Mouse (Mus musculus) retina, postnatal 1 day (tissue): ENCODE data around the gene Trafd1.

Experiments used
- DNase-seq: peaks from one replicate; pipeline ENCODE4 v3.0.0-alpha.2; 2012

The Trafd1 gene

DNA sequence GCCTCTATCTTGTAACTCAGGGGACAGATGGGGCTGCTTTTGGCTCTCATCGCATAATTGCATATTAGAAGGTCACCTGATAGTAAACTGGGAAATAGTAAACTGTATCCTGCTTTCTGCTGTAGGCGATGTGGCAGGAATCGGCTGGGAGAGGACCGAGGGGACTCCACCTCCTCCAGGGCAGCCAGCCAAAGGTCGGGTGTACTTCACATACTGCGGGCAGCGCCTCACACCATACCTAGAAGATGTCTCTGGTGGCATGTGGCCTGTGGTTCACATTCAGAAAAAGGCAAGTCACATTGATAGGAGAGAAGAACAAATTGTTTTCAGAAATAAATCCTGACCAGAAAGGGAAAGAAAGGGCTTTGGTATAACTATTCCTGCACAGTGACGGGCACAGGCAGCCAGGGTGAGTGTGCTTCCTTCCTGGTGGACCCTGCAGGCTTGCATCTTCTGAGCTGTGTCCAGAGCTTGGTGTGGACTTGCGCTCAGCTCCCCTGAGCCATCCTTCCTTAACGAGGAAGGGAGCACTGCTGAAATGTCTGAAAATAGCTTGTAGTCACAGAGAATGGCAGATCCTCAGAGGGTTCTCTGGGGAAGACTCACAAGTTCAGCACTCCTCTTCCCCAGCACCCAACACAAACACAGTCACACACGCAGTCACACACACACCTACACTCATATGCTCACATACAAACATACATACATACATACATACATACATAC lies 55.9 kb downstream of the Trafd1 start:
- no peak for DNase-seq

- peak; percentile 20 for DNase-seq
Observed at GRCm38 (mm10) chr5:121326079-121326805, 59.2 kb downstream of the Trafd1 start.
